Mouse (Mus musculus): Measurements from ENCODE around the gene Clec16a.

- TF ChIP-seq CTCF (IDR thresholded peaks at IDR 0.05; ENCODE audit: low read depth) (no peak), EP300 (IDR thresholded peaks at IDR 0.05; ENCODE audit: low read depth) (no peak)
Measured at GRCm38 (mm10) chr16:10783883-10784792, 239.0 kb downstream of the Clec16a start.

Measured in liver, embryonic 14.5 days (tissue).